Mouse (Mus musculus): ENCODE measurements around the gene Zfp750.

Zfp750 gene

DNA sequence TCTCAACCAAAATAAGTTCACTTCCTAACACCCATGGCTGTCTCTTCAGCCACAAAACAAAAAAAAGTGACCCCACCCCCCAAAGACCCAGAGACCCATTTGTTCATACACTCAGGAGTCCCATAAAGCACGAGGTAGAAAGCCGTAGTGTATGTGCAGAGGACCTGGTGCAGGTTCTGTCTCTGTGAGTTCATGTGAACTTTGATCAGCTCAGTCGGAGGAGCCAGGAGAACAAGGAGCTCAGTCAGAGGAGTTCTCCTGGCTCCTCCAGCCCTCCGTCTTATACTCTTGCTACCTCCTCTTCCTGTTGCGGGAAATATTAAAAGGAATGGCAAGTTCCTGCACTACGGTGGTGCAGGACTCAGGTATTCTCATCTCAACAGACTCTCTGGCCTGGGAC lies 51.7 kb downstream of the Zfp750 start:
- DNase-seq = no peak
